Mouse (Mus musculus) ES-E14 (cell line): ENCODE measurements around the gene Mst1. TPM values are rescaled to one million over a fixed set of nuclear protein-coding genes. Genes with fewer than 3 reads are reported as not detected.

Source experiments
- DNase-seq: peaks from one replicate; pipeline ENCODE4 v3.0.0-alpha.2; 2013; ENCODE audit warnings: low read depth, low spot score
- H3K27ac ChIP-seq: 2 replicates; pipeline ENCODE4 v1.5.1; 2012; ENCODE audit warnings: low read depth, mild to moderate bottlenecking, low read length, moderate library complexity, mixed read lengths; ENCODE audit not compliant: poor library complexity, insufficient read depth, severe bottlenecking
- H3K36me3 ChIP-seq: 2 replicates; pipeline ENCODE4 v1.6.1; 2012; ENCODE audit warnings: mild to moderate bottlenecking, low read length, moderate library complexity, mixed read lengths; ENCODE audit not compliant: control insufficient read depth, poor library complexity, insufficient read depth, severe bottlenecking
- H3K4me1 ChIP-seq, 2 experiments: fragments of 150-350 bp in 1 of 2; sonication (generic) in 1 of 2; 2 replicates each; pipeline ENCODE4 v1.6.1; 2012; ENCODE audit warnings: low read length in 2 of 2, mild to moderate bottlenecking in 1 of 2, mixed read lengths in 1 of 2; ENCODE audit not compliant: control insufficient read depth in 2 of 2, insufficient read depth in 2 of 2, poor library complexity in 1 of 2
- H3K4me3 ChIP-seq, 2 experiments: fragments of 150-350 bp in 1 of 2; sonication (generic) in 1 of 2; 2 replicates each; pipeline ENCODE4 v1.5.1; 2012; ENCODE audit warnings: low read length in 2 of 2, low read depth in 1 of 2, mild to moderate bottlenecking in 1 of 2, mixed read lengths in 1 of 2; ENCODE audit not compliant: insufficient read depth in 1 of 2, poor library complexity in 1 of 2, severe bottlenecking in 1 of 2
- H3K9ac ChIP-seq: 2 replicates; pipeline ENCODE4 v1.6.1; 2012; ENCODE audit warnings: low read depth, mild to moderate bottlenecking, low read length, mixed read lengths; ENCODE audit not compliant: poor library complexity, insufficient read depth, severe bottlenecking
- H3K9me3 ChIP-seq: fragments of 150-350 bp; sonication (generic); 2 replicates; pipeline ENCODE4 v1.6.1; 2012; ENCODE audit warnings: low read depth, mild to moderate bottlenecking, low read length; ENCODE audit not compliant: control insufficient read depth, insufficient read depth
- CHD2 ChIP-seq: IDR thresholded peaks from 2 replicates; pipeline ENCODE4 v1.6.1; 2014; ENCODE audit warnings: mild to moderate bottlenecking, low read depth, low read length, inconsistent platforms
- HCFC1 ChIP-seq: IDR thresholded peaks from 2 replicates; pipeline ENCODE4 v1.6.1; 2012; ENCODE audit warnings: low read length, inconsistent platforms, borderline replicate concordance; ENCODE audit not compliant: insufficient read depth
- MAFK ChIP-seq: IDR thresholded peaks from 2 replicates; pipeline ENCODE4 v1.6.1; 2014; ENCODE audit warnings: mild to moderate bottlenecking, low read depth, low read length, inconsistent platforms; ENCODE audit not compliant: insufficient read depth
- ZC3H11A ChIP-seq: IDR thresholded peaks from 2 replicates; pipeline ENCODE4 v1.6.1; 2012; ENCODE audit warnings: low read depth, mild to moderate bottlenecking, inconsistent platforms, low read length, borderline replicate concordance
- ZNF384 ChIP-seq: IDR thresholded peaks from 2 replicates; pipeline ENCODE4 v1.6.1; 2012; ENCODE audit warnings: low read depth, low read length, inconsistent platforms
- in situ Hi-C, 2 experiments: fragments of 600-800 bp; cut with MboI; formaldehyde crosslinking; loops; one replicate each; pipeline ENCODE4 v1.15.1; 2025; ENCODE audit warnings: low sequenced_read_pairs in 2 of 2, inconsistent platforms in 1 of 2; ENCODE audit not compliant: unreplicated experiment in 2 of 2
- total RNA-seq: library from RNA; depleted of rRNA; stranded (reverse); fragments of 300-350 nt; gene quantifications from 2 replicates; pipeline ENCODE4 v1.2.3, GENCODE M21; 2012

Mst1 gene
- total RNA-seq, 1 experiment = 2.9 TPM

DNA sequence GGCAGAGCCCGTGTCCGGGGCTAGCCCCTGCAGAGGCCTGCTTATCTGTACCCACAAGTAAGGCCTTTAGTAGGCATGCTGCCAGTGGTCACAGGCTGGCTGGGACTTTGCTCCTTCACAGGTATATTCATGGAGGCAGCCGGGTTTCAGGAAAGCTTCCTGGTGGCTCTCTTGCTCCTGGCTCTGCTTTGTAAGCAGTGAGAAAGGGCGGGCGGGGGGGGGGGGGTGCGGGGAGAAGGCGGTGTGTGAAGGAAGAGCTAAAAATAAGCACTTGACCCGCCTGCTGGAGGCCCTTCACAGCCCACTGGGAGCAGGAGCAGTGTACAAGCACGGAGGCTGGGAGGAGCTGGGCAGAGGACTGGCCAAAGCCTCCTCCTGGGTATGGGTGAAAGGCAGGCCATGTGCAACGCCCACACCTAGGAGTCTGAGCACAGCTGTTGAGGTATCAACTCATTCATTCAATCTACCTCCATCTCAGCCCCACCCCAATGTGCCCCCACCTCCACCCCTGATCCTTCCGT lies 39.7 kb downstream of the Mst1 start:
- in situ Hi-C loops = no loop called here
- Histone ChIP-seq H3K36me3 (no peaks in the 10 kb centered on the region), H3K4me1 (peaks cover 0 to 7% of the 10 kb centered on the region in 2 experiments; a peak in 2 of 4 replicates), H3K4me3 (no peak overlapping the region), H3K9ac (no peak overlapping the region), H3K9me3 (no peaks in the 10 kb centered on the region), H3K27ac (no peak overlapping the region; the same call in 1 of the 2 replicates)
- TF ChIP-seq CHD2 = no peak
- TF ChIP-seq MAFK = no peak
- TF ChIP-seq ZNF384 = no peak
- no peak for TF ChIP-seq HCFC1
- no peak for TF ChIP-seq ZC3H11A
- no peak for DNase-seq

GRCm38 (mm10) chr9:108120671-108121070 lies 40.4 kb downstream of the Mst1 start:
- in situ Hi-C loops = no loop called here
- Histone ChIP-seq H3K9ac (no peak overlapping the region), H3K27ac (no peak overlapping the region), H3K36me3 (no peaks in the 10 kb centered on the region), H3K9me3 (no peaks in the 10 kb centered on the region), H3K4me1 (0 out of 4 replicates have a peak, but pooled peaks cover 0 to 1% of the 10 kb centered on the region in 2 experiments), H3K4me3 (no peak overlapping the region)
- no peak for DNase-seq
- no peak for TF ChIP-seq MAFK
- TF ChIP-seq ZC3H11A = no peak
- no peak for TF ChIP-seq ZNF384
- TF ChIP-seq HCFC1 = no peak
- no peak for TF ChIP-seq CHD2

DNA sequence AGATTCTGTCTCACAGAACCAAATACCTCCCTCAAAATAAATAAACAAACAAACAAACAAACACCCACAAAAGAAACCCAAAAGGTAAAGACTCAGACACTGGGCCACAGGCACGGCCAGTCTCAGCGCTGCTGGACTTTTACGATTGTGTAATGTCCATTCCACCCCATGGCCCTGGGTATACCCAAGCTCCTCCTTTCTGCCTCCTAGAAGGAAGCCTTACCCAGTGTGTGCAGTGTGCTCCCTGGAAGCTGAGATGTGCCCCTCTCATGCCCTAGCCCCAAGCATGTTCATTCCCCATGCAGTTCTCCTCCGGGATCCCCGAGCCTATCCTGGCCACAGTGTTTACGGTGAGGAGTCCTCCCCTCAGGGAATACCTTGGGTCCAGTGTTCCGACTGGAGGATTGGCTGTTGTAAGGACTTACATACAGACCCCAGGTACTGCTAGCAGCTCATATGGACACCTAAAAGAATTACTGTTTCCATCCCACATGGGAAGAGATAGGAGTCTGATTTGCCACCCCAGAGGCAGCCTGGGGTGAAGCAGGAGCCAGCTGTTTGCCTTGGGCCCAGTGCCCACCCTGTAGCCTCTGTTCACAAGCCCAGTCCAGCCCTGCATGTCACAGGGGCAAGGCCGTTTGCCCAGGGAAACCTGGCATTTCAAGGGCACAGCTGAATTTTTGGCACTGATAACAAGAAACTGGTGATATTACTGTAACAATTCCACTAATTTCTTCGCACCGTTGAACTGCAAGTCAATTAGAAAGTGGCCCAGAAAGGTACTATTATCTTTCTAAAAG lies 41.1 kb downstream of the Mst1 start:
- H3K9ac ChIP-seq = no peak overlapping the region
- in situ Hi-C loops = no loop called here
- no peaks in the 10 kb centered on the region for H3K36me3 ChIP-seq
- no peak overlapping the region for H3K4me3 ChIP-seq
- no peaks in the 10 kb centered on the region for H3K9me3 ChIP-seq
- TF ChIP-seq ZC3H11A = no peak
- no peak overlapping the region for H3K27ac ChIP-seq
- 0 out of 4 replicates have a peak, but pooled peaks cover 0 to 1% of the 10 kb centered on the region in 2 experiments for H3K4me1 ChIP-seq
- DNase-seq = no peak

- no peak for TF ChIP-seq CHD2
- no peak for TF ChIP-seq ZC3H11A
- no peak for TF ChIP-seq MAFK
- no peak for TF ChIP-seq ZNF384
- TF ChIP-seq HCFC1 = no peak
- H3K9me3 ChIP-seq = no peaks in the 10 kb centered on the region
- no peak overlapping the region for H3K9ac ChIP-seq
- no peak for DNase-seq
- H3K27ac ChIP-seq = no peak overlapping the region
- no peak overlapping the region for H3K4me3 ChIP-seq
- no peaks in the 10 kb centered on the region for H3K36me3 ChIP-seq
- in situ Hi-C loops = no loop called here
- 0 out of 4 replicates have a peak, but pooled peaks cover 0 to 1% of the 10 kb centered on the region in 2 experiments for H3K4me1 ChIP-seq
These were observed 43.7 kb downstream of the Mst1 start for GRCm38 (mm10) chr9:108123916-108124315.
